Mouse (Mus musculus) small intestine, adult 2 months (tissue): Measurements from ENCODE around the gene Uck2.

Experiments
- CTCF ChIP-seq: fragments of 200-500 bp; IDR thresholded peaks from 2 replicates; pipeline ENCODE4 v1.5.1; 2012; ENCODE audit warnings: low read depth, mild to moderate bottlenecking, control low read depth, inconsistent platforms, low read length, moderate library complexity, mixed read lengths; ENCODE audit not compliant: insufficient replicate concordance, insufficient read length; ENCODE audit errors: extremely low read depth
- POLR2A ChIP-seq: fragments of 200-500 bp; IDR thresholded peaks from 2 replicates; pipeline ENCODE4 v1.6.1; 2012; ENCODE audit warnings: low read depth, mild to moderate bottlenecking, control low read depth, inconsistent platforms, low read length, moderate library complexity

DNA sequence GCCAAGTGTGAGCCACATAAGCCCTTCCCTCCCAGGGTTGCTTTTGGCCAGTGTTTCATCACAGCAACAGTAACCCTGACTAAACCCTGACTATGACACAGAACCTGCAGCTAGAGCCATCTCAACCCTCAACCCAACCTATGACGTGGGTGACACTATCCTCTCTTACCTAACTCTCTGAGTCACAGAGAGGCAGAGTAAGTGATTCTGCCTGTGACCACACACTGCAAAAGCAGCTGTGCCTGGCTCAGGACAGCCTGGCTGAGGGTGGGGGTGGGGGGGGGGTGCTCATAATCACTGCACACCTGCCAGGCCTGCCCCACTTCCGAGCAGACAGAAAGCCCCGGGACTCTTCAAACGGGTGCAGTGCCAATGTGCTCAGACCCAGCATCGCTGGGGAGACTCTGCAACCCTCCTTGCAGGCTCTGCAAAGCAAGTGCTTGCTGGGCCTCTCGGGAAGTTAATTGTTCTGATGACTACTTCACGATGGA, 42.9 kb downstream of the Uck2 start:
- TF ChIP-seq POLR2A (no peak), CTCF (no peak)
